Mouse (Mus musculus) neutrophil, adult 59 days (primary cell): ENCODE results near the gene Bsx. TPM values are rescaled to one million over a fixed set of nuclear protein-coding genes. Genes with fewer than 3 reads are reported as not detected.

ENCODE experiments used
- total RNA-seq, 2 experiments: library from RNA; stranded (reverse); gene quantifications; 1 replicate in 1 of 2; 2 replicates in 1 of 2; pipeline ENCODE4 v1.2.4; 2023

The Bsx gene
- total RNA-seq, result not detected

DNA sequence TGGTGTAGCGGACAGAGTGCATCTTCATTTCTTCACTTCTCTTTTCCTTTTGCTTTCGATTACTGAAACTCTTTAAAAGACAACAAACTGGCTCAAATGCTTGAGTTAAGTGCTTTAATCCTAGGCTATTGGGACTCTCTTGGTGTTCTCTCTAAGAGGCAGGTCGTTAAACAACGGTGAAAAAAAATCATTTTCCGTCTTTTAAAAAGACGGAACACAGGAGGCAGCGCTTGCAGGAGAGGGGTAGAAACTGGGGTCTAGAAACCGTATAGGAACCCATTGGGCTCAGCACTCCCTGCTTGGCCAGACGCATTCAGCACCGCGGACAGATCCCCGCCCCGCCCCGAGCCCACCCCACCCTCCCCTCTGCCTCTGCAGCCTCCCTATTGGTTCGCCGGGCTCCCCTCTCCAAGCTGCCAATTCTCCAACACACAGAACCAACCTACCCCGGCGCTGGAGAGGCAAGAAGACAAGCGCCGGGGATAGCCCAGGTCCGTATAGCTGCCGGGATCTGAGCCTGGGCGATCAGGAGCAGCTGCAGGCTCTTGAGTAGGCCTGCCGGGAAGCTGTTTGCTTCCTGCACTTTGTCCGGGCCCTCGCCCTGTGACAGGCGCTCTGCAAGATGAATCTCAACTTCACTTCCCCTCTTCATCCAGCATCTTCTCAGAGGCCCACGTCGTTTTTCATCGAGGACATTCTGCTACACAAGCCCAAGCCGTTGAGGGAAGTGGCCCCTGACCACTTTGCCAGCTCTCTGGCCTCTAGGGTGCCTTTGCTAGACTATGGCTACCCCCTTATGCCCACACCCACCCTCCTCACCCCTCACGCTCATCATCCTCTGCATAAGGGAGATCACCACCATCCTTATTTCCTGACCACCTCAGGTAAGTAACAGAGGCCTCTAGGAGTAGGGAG lies at the start of gene Bsx:
TSS of gene Bsx (plus strand) at position 572 of the 915 bp plus-strand sequence.

Other genes with a start within 250 kb of the Bsx start
- gene Gm21915, start 203.5 kb upstream of the Bsx start, total RNA-seq, result not detected
- 1 to 10 TPM in 1 of 2 experiments, under 1 TPM in 1; 0.40 to 1.6 TPM for gene Clmp, start 188.2 kb upstream of the Bsx start, total RNA-seq
- 100 to 1,000 TPM; 708 to 763 TPM for gene Hspa8, start 73.1 kb upstream of the Bsx start, total RNA-seq
- gene Jhy, start 90.0 kb downstream of the Bsx start, total RNA-seq, result under 1 TPM in 1 of 2 experiments, not detected in 1; 0.40 TPM
- under 1 TPM; 0.24 to 0.90 TPM for gene Crtam, start 130.5 kb downstream of the Bsx start, total RNA-seq